Comparison of ENCODE assay signal across 14 mouse cellular contexts in the genomic region with DNA sequence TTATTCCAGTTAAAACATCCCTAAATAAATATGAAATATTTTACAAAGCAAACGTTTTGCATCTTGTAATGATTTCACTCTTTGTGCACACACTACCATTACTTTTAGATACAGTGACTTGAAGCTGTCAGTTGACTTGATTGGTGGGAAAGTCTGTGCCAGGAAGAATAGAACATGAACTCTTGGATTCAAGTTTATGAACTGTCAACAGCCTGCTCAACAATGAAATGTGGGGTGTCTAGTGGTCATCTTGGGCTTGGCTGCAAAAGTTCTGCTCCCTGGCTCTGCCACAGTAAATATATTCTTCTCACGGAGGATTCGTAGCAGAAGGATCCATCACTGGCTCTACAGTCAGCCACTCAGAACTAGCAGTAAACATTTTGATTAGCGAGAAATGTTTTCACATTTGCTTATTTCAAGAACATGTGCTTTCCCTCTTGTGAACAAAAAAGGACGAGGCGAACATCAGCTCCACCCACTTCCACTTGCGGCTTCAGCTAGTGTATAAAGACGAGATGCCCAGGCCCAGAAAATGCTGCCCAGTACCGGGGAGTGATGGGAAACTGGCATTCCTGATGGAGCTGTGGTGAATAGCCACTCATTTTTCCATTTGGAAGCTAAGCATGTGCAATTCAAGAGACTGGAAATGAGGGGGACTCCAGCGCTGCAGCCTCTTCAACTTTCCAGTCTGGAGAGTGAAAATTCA. TPM values are rescaled to one million over a fixed set of nuclear protein-coding genes. Genes with fewer than 3 reads are reported as not detected.
DNase-seq lines count a peak whose midpoint lies in the region; ATAC-seq and TF ChIP-seq lines count a peak whose summit lies in the region.
"Had no signal": no experiment of that assay in that cellular context is flagged by ENCODE, and none has a peak within 500 bp of the region (broad histone marks: within the 10 kb centered on the region; RNA-seq: fewer than 3 reads in every experiment).

No protein-coding gene starts in this region.

- DNase-seq in heart, adult 11 months, result peak; percentile 70
- peak; percentile 40 for DNase-seq in lung, postnatal 10 days
- DNase-seq in lung, postnatal 0 days (ENCODE audit: low spot score), result no peak
- peak; percentile 19 for DNase-seq in hindbrain, postnatal 0 days (ENCODE audit: low spot score)
- DNase-seq in embryo, embryonic 10 days (ENCODE audit: low spot score), result no peak
- no peak for DNase-seq in frontal cortex, postnatal 25 days (ENCODE audit: low spot score in 2 of 2)
- DNase-seq: cerebellum, adult 11-12 months; heart, postnatal 4 days; liver, postnatal 0 days had no signal

- no peak overlapping the region for H3K9ac ChIP-seq in heart, embryonic 12.5 days
- H3K9ac ChIP-seq in lung, postnatal 0 days (replicated peaks; ENCODE audit: low read depth), result no peak overlapping the region
- H3K9ac ChIP-seq in forebrain, embryonic 12.5 days, result no peak overlapping the region
- H3K9ac ChIP-seq in hindbrain, postnatal 0 days (replicated peaks; ENCODE audit: low read length), result no peak overlapping the region
- H3K9ac ChIP-seq: limb, embryonic 13.5 days; liver, postnatal 0 days had no signal

- H3K27me3 ChIP-seq in heart, embryonic 12.5 days (replicated peaks), result no peaks in the 10 kb centered on the region
- H3K27me3 ChIP-seq in lung, postnatal 0 days (replicated peaks; ENCODE audit: insufficient read depth, low read length), result no peaks in the 10 kb centered on the region
- no peaks in the 10 kb centered on the region for H3K27me3 ChIP-seq in forebrain, embryonic 12.5 days
- H3K27me3 ChIP-seq in hindbrain, postnatal 0 days (ENCODE audit: insufficient read depth, low read length), result no peaks in the 10 kb centered on the region
- H3K27me3 ChIP-seq: limb, embryonic 13.5 days had no signal

- no peaks in the 10 kb centered on the region for H3K9me3 ChIP-seq in heart, embryonic 12.5 days (replicated peaks)
- no peaks in the 10 kb centered on the region for H3K9me3 ChIP-seq in lung, postnatal 0 days (ENCODE audit: low read length)
- H3K9me3 ChIP-seq in forebrain, embryonic 12.5 days, result no peaks in the 10 kb centered on the region
- H3K9me3 ChIP-seq in hindbrain, postnatal 0 days (ENCODE audit: low read length), result no peaks in the 10 kb centered on the region
- H3K9me3 ChIP-seq: heart, embryonic 10.5 days; limb, embryonic 13.5 days had no signal

- no peak overlapping the region for H3K4me2 ChIP-seq in heart, embryonic 12.5 days
- H3K4me2 ChIP-seq in lung, postnatal 0 days (replicated peaks; ENCODE audit: low read depth, low read length), result no peak overlapping the region
- H3K4me2 ChIP-seq in forebrain, embryonic 12.5 days, result no peak overlapping the region
- H3K4me2 ChIP-seq in hindbrain, postnatal 0 days (ENCODE audit: low read depth, low read length), result 0 out of 2 replicates have a peak overlapping the region, but pooled peaks have one; percentile 17
- H3K4me2 ChIP-seq: limb, embryonic 13.5 days had no signal

- WGBS in heart, embryonic 12.5 days, result 74% methylated on average over 10 of the region's 10 CpGs
- 45% methylated on average over 10 of the region's 10 CpGs for WGBS in lung, postnatal 0 days
- 58% methylated on average over 10 of the region's 10 CpGs for WGBS in forebrain, embryonic 12.5 days
- WGBS in hindbrain, postnatal 0 days, result 55% methylated on average over 10 of the region's 10 CpGs

- no peak overlapping the region for H3K27ac ChIP-seq in heart, embryonic 12.5 days (ENCODE audit: poor library complexity, severe bottlenecking)
- H3K27ac ChIP-seq in lung, postnatal 0 days (ENCODE audit: low read length), result no peak overlapping the region
- 0 out of 2 replicates have a peak overlapping the region, but pooled peaks have one; percentile 13 for H3K27ac ChIP-seq in forebrain, embryonic 12.5 days
- peak overlapping the region; percentile 22; the same call in 1 of the 2 replicates for H3K27ac ChIP-seq in hindbrain, postnatal 0 days
- H3K27ac ChIP-seq: heart, embryonic 10.5 days; limb, embryonic 13.5 days had no signal

- no peaks in the 10 kb centered on the region for H3K36me3 ChIP-seq in heart, embryonic 12.5 days
- no peaks in the 10 kb centered on the region for H3K36me3 ChIP-seq in lung, postnatal 0 days (ENCODE audit: insufficient read depth, low read length)
- no peaks in the 10 kb centered on the region for H3K36me3 ChIP-seq in forebrain, embryonic 12.5 days (replicated peaks)
- H3K36me3 ChIP-seq in hindbrain, postnatal 0 days (ENCODE audit: insufficient read depth, low read length), result no peaks in the 10 kb centered on the region
- H3K36me3 ChIP-seq: heart, embryonic 10.5 days; limb, embryonic 13.5 days had no signal

- TF ChIP-seq CTCF in lung, postnatal 0 days (IDR thresholded peaks at IDR 0.05), result no peak
- TF ChIP-seq CTCF in hindbrain, postnatal 0 days (IDR thresholded peaks at IDR 0.05; ENCODE audit: low read depth), result no peak

- TF ChIP-seq EP300 in lung, postnatal 0 days (IDR thresholded peaks at IDR 0.05), result no peak

- no peak for ATAC-seq in heart, embryonic 12.5 days (ENCODE audit: insufficient number of reproducible peaks, low FRiP score)
- ATAC-seq in lung, postnatal 0 days, result no peak
- no peak for ATAC-seq in forebrain, embryonic 12.5 days (ENCODE audit: low FRiP score)
- ATAC-seq in hindbrain, postnatal 0 days, result peak; percentile 69
- ATAC-seq: liver, postnatal 0 days had no signal

- peaks cover 3% of the 10 kb centered on the region; the same call in 1 of the 2 replicates for H3K4me1 ChIP-seq in heart, embryonic 12.5 days (replicated peaks)
- no peaks in the 10 kb centered on the region; the same call in 1 of the 2 replicates for H3K4me1 ChIP-seq in lung, postnatal 0 days (ENCODE audit: insufficient read depth, low read depth, low read length)
- peaks cover 16% of the 10 kb centered on the region for H3K4me1 ChIP-seq in forebrain, embryonic 12.5 days
- H3K4me1 ChIP-seq in hindbrain, postnatal 0 days (ENCODE audit: insufficient read depth, low read length), result 0 out of 2 replicates have a peak, but pooled peaks cover 8% of the 10 kb centered on the region
- H3K4me1 ChIP-seq: heart, embryonic 10.5 days; limb, embryonic 13.5 days had no signal

- H3K4me3 ChIP-seq in heart, embryonic 12.5 days, result no peak overlapping the region
- H3K4me3 ChIP-seq in lung, postnatal 0 days (ENCODE audit: low read depth, low read length), result no peak overlapping the region
- no peak overlapping the region for H3K4me3 ChIP-seq in forebrain, embryonic 12.5 days (replicated peaks)
- H3K4me3 ChIP-seq in hindbrain, postnatal 0 days (ENCODE audit: low read length), result no peak overlapping the region
- H3K4me3 ChIP-seq: erythroblast, embryonic 14.5 days; heart, embryonic 10.5 days; limb, embryonic 13.5 days had no signal

RNA-seq across cellular contexts. Expression of a gene that starts 29.0 kb away (rescaled TPM):
- 115 and 130 TPM in 2 replicates for polyA plus RNA-seq in heart, embryonic 12.5 days (2016; fragmentation: Nextera tagmentation; extraction: Ambion mirVana)
- polyA plus RNA-seq in lung, postnatal 0 days (2015; fragmentation: Nextera tagmentation; extraction: Ambion mirVana), result 78.2 and 79.1 TPM in 2 replicates
- polyA plus RNA-seq in forebrain, embryonic 12.5 days (2016; fragmentation: Nextera tagmentation; extraction: Ambion mirVana), result 47.1 and 48.3 TPM in 2 replicates
- total RNA-seq in hindbrain, postnatal 0 days (2014; rRNA removed), result 46.7 and 50.0 TPM in 2 replicates
- polyA plus RNA-seq in hindbrain, postnatal 0 days (2015; fragmentation: Nextera tagmentation; extraction: Ambion mirVana), result 20.0 and 20.7 TPM in 2 replicates

Comparison
In these comparisons a context has a peak if more than half of its experiments do, and no peak if none do; other contexts are left out.
1. DNase-seq: peak in heart, adult 11 months (single experiment), lung, postnatal 10 days (single experiment) and hindbrain, postnatal 0 days (single experiment); none in lung, postnatal 0 days (single experiment), embryo, embryonic 10 days (single experiment) and frontal cortex, postnatal 25 days (0 of 2).
2. H3K27ac ChIP-seq: peak in forebrain, embryonic 12.5 days (single experiment) and hindbrain, postnatal 0 days (single experiment); none in heart, embryonic 12.5 days (single experiment) and lung, postnatal 0 days (single experiment).